Mouse (Mus musculus) MEL (cell line): ENCODE data around the gene Nfia. TPM values are rescaled to one million over a fixed set of nuclear protein-coding genes. Genes with fewer than 3 reads are reported as not detected.

Source experiments
- DNase-seq: peaks from one replicate; pipeline ENCODE4 v3.0.0; 2011; ENCODE audit warnings: low read depth, low spot score
- H3K27ac ChIP-seq: 2 replicates; pipeline ENCODE4 v1.5.1; 2012; ENCODE audit warnings: low read depth, mild to moderate bottlenecking, control low read depth, low read length, moderate library complexity; ENCODE audit not compliant: control insufficient read depth
- H3K27me3 ChIP-seq, 2 experiments: fragments of 150-350 bp in 1 of 2; sonication (generic) in 1 of 2; 2 replicates each; pipeline ENCODE4 v1.6.1; 2012; ENCODE audit warnings: low read length in 2 of 2, mild to moderate bottlenecking in 2 of 2, improper control_type of control experiment in 1 of 2, moderate library complexity in 1 of 2; ENCODE audit not compliant: insufficient read depth in 2 of 2, control insufficient read depth in 1 of 2
- H3K36me3 ChIP-seq, 2 experiments: 2 replicates each; pipeline ENCODE4 v1.6.1; 2012 to 2014; ENCODE audit warnings: low read length in 2 of 2, improper control_type of control experiment in 1 of 2, inconsistent platforms in 1 of 2, mild to moderate bottlenecking in 1 of 2; ENCODE audit not compliant: insufficient read depth in 2 of 2, control insufficient read depth in 1 of 2
- H3K4me1 ChIP-seq, 2 experiments: fragments of 150-350 bp in 1 of 2; sonication (generic) in 1 of 2; 2 replicates each; pipeline ENCODE4 v1.6.1; 2012; ENCODE audit warnings: low read length in 2 of 2, improper control_type of control experiment in 1 of 2, mild to moderate bottlenecking in 1 of 2; ENCODE audit not compliant: insufficient read depth in 2 of 2, control insufficient read depth in 1 of 2
- H3K4me3 ChIP-seq, 2 experiments: fragments of 150-350 bp in 1 of 2; sonication (generic) in 1 of 2; 2 replicates each; pipeline ENCODE4 v1.5.1; 2012; ENCODE audit warnings: low read depth in 2 of 2, low read length in 2 of 2, mild to moderate bottlenecking in 2 of 2, moderate library complexity in 2 of 2, control low read depth in 1 of 2, improper control_type of control experiment in 1 of 2; ENCODE audit not compliant: control insufficient read depth in 1 of 2, insufficient read depth in 1 of 2
- H3K79me2 ChIP-seq: 2 replicates; pipeline ENCODE4 v1.6.1; 2012; ENCODE audit warnings: mild to moderate bottlenecking, low read length, moderate library complexity; ENCODE audit not compliant: control insufficient read depth, poor library complexity, insufficient read depth
- H3K9ac ChIP-seq: 2 replicates; pipeline ENCODE4 v1.6.1; 2012; ENCODE audit warnings: low read depth, mild to moderate bottlenecking, control low read depth, low read length, moderate library complexity; ENCODE audit not compliant: control insufficient read depth, poor library complexity, severe bottlenecking
- H3K9me3 ChIP-seq: fragments of 150-350 bp; sonication (generic); replicated peaks from 2 replicates; pipeline ENCODE4 v1.6.1; 2012; ENCODE audit warnings: mild to moderate bottlenecking, low read length, improper control_type of control experiment, moderate library complexity; ENCODE audit not compliant: insufficient read depth
- CHD2 ChIP-seq: IDR thresholded peaks from 2 replicates; pipeline ENCODE4 v1.6.1; 2011; ENCODE audit warnings: low read length, improper control_type of control experiment
- CTCF ChIP-seq, 3 experiments: IDR thresholded peaks in 2 of 3; conservative IDR thresholded peaks in 1 of 3; 2 replicates each; pipeline ENCODE4 v1.5.1; 2011 to 2012; ENCODE audit warnings: low read length in 3 of 3, low read depth in 2 of 3, mild to moderate bottlenecking in 2 of 3, improper control_type of control experiment in 1 of 3, inconsistent platforms in 1 of 3, mixed read lengths in 1 of 3, moderate library complexity in 1 of 3; ENCODE audit not compliant: control insufficient read depth in 1 of 3, insufficient read depth in 1 of 3, poor library complexity in 1 of 3, severe bottlenecking in 1 of 3
- E2F4 ChIP-seq: IDR thresholded peaks from 2 replicates; pipeline ENCODE4 v1.6.1; 2011; ENCODE audit warnings: low read depth, low read length, improper control_type of control experiment, borderline replicate concordance
- ELF1 ChIP-seq: IDR thresholded peaks from 2 replicates; pipeline ENCODE4 v1.6.1; 2014; ENCODE audit warnings: low read depth, mild to moderate bottlenecking, inconsistent platforms, low read length, improper control_type of control experiment, moderate library complexity
- EP300 ChIP-seq, 2 experiments: IDR thresholded peaks; 2 replicates each; pipeline ENCODE4 v1.6.1; 2011; ENCODE audit warnings: improper control_type of control experiment in 2 of 2, low read length in 2 of 2, low read depth in 1 of 2, mild to moderate bottlenecking in 1 of 2
- ETS1 ChIP-seq: IDR thresholded peaks from 2 replicates; pipeline ENCODE4 v1.6.1; 2012; ENCODE audit warnings: low read depth, mild to moderate bottlenecking, inconsistent platforms, low read length, improper control_type of control experiment, moderate library complexity
- GABPA ChIP-seq: IDR thresholded peaks from 2 replicates; pipeline ENCODE4 v1.6.1; 2012; ENCODE audit warnings: low read depth, mild to moderate bottlenecking, inconsistent platforms, low read length, improper control_type of control experiment, moderate library complexity
- HCFC1 ChIP-seq: IDR thresholded peaks from 2 replicates; pipeline ENCODE4 v1.6.1; 2012; ENCODE audit warnings: low read depth, mild to moderate bottlenecking, inconsistent platforms, low read length, improper control_type of control experiment, moderate library complexity
- MAFK ChIP-seq: IDR thresholded peaks from 2 replicates; pipeline ENCODE4 v1.6.1; 2011; ENCODE audit warnings: low read depth, mild to moderate bottlenecking, low read length, improper control_type of control experiment, borderline replicate concordance
- MAZ ChIP-seq: IDR thresholded peaks from 2 replicates; pipeline ENCODE4 v1.6.1; 2012; ENCODE audit warnings: low read depth, mild to moderate bottlenecking, inconsistent platforms, low read length, improper control_type of control experiment
- MEF2A ChIP-seq: IDR thresholded peaks from 2 replicates; pipeline ENCODE4 v1.6.1; 2014; ENCODE audit warnings: low read depth, mild to moderate bottlenecking, inconsistent platforms, low read length, improper control_type of control experiment; ENCODE audit not compliant: poor library complexity, insufficient replicate concordance, severe bottlenecking; ENCODE audit errors: extremely low read depth
- MXI1 ChIP-seq: IDR thresholded peaks from 2 replicates; pipeline ENCODE4 v1.6.1; 2011; ENCODE audit warnings: mild to moderate bottlenecking, low read depth, low read length, improper control_type of control experiment
- POLR2A ChIP-seq, 2 experiments: IDR thresholded peaks; 2 replicates each; pipeline ENCODE4 v1.6.1; 2011 to 2012; ENCODE audit warnings: low read length in 2 of 2, mild to moderate bottlenecking in 2 of 2, control low read depth in 1 of 2, improper control_type of control experiment in 1 of 2, low read depth in 1 of 2, moderate library complexity in 1 of 2; ENCODE audit not compliant: control insufficient read depth in 1 of 2, insufficient read depth in 1 of 2, poor library complexity in 1 of 2
- RAD21 ChIP-seq: IDR thresholded peaks from 2 replicates; pipeline ENCODE4 v1.6.1; 2011; ENCODE audit warnings: mild to moderate bottlenecking, low read depth, low read length, improper control_type of control experiment
- RCOR1 ChIP-seq: IDR thresholded peaks from 2 replicates; pipeline ENCODE4 v1.6.1; 2012; ENCODE audit warnings: low read depth, mild to moderate bottlenecking, inconsistent platforms, low read length, improper control_type of control experiment
- SIN3A ChIP-seq: IDR thresholded peaks from 2 replicates; pipeline ENCODE4 v1.6.1; 2012; ENCODE audit warnings: low read length, improper control_type of control experiment, inconsistent platforms
- TBP ChIP-seq: IDR thresholded peaks from 2 replicates; pipeline ENCODE4 v1.8.0; 2011; ENCODE audit warnings: low read depth, low read length, improper control_type of control experiment
- UBTF ChIP-seq: IDR thresholded peaks from 2 replicates; pipeline ENCODE4 v1.6.1; 2012; ENCODE audit warnings: low read depth, mild to moderate bottlenecking, inconsistent platforms, low read length, improper control_type of control experiment, moderate library complexity, borderline replicate concordance; ENCODE audit not compliant: insufficient read depth
- USF1 ChIP-seq: IDR thresholded peaks from 2 replicates; pipeline ENCODE4 v1.6.1; 2014; ENCODE audit warnings: low read depth, mild to moderate bottlenecking, inconsistent platforms, low read length, improper control_type of control experiment, moderate library complexity
- USF2 ChIP-seq, 2 experiments: IDR thresholded peaks; 2 replicates each; pipeline ENCODE4 v1.6.1; 2011 to 2012; ENCODE audit warnings: improper control_type of control experiment in 2 of 2, low read length in 2 of 2, borderline replicate concordance in 1 of 2, inconsistent platforms in 1 of 2, low read depth in 1 of 2, mild to moderate bottlenecking in 1 of 2; ENCODE audit not compliant: insufficient read depth in 1 of 2
- ZC3H11A ChIP-seq: IDR thresholded peaks from 2 replicates; pipeline ENCODE4 v1.6.1; 2012; ENCODE audit warnings: low read depth, mild to moderate bottlenecking, inconsistent platforms, low read length, improper control_type of control experiment
- ZMIZ1 ChIP-seq: IDR thresholded peaks from 2 replicates; pipeline ENCODE4 v1.6.1; 2012; ENCODE audit warnings: low read depth, mild to moderate bottlenecking, inconsistent platforms, low read length, improper control_type of control experiment, moderate library complexity
- ZNF384 ChIP-seq: IDR thresholded peaks from 2 replicates; pipeline ENCODE4 v1.6.1; 2012; ENCODE audit warnings: low read depth, mild to moderate bottlenecking, inconsistent platforms, low read length, improper control_type of control experiment
- polyA plus RNA-seq, 2 experiments: library from polyadenylated mRNA; stranded (reverse) in 1 of 2; unstranded in 1 of 2; fragments of >175 nt in 1 of 2; fragments of >200 nt in 1 of 2; gene quantifications; 2 replicates each; pipeline versions ENCODE4 v1.2.1 to v1.2.4; 2012; ENCODE audit warnings: low replicate concordance in 2 of 2, low read depth in 1 of 2; ENCODE audit not compliant: insufficient read length in 2 of 2, insufficient read depth in 1 of 2, missing spikeins in 1 of 2
- total RNA-seq: library from RNA; depleted of rRNA; stranded (reverse); fragments of 300-350 nt; gene quantifications from 2 replicates; pipeline ENCODE4 v1.2.3, GENCODE M21; 2012

Gene Nfia
- total and polyA plus RNA-seq, 3 experiments = 10.2 to 20.5 (median 13.4) TPM

DNA sequence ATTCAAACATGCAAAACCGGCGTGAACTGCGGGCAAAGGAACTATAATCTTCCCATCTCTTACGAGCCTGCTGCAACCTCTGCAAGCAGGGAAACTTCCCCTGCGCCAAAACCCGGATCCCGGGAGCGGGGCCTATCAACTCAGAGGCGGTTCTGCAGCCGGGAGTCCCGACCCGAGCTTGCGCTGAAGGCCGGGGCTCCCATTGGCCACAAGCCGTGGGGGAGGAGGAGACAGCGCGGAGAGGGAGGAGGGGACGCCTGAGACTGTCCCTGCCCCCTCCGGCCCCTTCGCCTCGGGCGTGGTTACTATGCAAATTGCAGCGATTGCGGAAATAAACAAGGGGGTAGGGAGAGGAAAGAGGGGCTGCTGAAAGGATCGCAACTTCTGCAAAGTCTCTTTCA lies 450 bp upstream of the Nfia start (continued):
- TF ChIP-seq CTCF (IDR thresholded peaks at IDR 0.05 in 2 of 3, conservative IDR thresholded peaks at IDR 0.05 in 1 of 3; ENCODE audit: control insufficient read depth in 1 of 3, insufficient read depth in 1 of 3, low read depth in 2 of 3, low read length in 3 of 3, poor library complexity in 1 of 3, severe bottlenecking in 1 of 3) = no peak
- TF ChIP-seq ZC3H11A = no peak

DNA sequence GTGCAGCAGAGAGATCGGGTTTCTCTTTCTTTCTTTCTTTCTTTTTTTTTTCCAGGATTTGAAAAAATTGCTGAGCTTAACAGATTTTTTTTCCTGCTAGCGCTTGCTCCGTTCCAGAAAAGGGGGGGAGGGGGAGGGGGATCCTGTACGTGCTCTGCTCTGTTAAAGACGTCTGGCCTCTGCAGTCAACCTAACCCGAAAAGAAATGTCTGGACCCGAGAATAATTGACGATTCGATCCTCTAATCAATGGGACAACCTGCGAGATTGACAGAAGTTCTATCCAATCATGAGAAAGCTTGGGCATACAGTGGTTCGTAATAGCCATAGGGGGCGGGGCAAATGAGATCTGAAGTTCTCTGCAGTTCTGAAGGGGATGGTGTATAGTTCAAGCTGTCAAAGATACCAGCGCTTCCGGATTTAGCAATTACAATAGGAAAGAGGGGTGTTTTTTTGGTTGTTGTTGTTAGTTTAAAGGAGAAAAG lies 618 bp downstream of the Nfia start:
- TF ChIP-seq MEF2A = no peak
- TF ChIP-seq SIN3A = peak; percentile 78; the same call in 1 of the 2 replicates
- 0 out of 2 replicates have a peak, but pooled peaks have one; percentile 46 for TF ChIP-seq ZNF384
- no peak for TF ChIP-seq RCOR1
- TF ChIP-seq GABPA = no peak
- no peak for TF ChIP-seq USF2 (IDR thresholded peaks at IDR 0.05; ENCODE audit: borderline replicate concordance in 1 of 2, insufficient read depth in 1 of 2, low read depth in 1 of 2, low read length in 2 of 2)
- peak; percentile 86 for TF ChIP-seq ELF1
- TF ChIP-seq ETS1 = peak; percentile 25
- TF ChIP-seq POLR2A (IDR thresholded peaks at IDR 0.05; ENCODE audit: control insufficient read depth in 1 of 2, insufficient read depth in 1 of 2, low read depth in 1 of 2, low read length in 2 of 2, poor library complexity in 1 of 2) = peak in 1 of 2 experiments; percentile 54; a peak in 1 of 4 replicates
- TF ChIP-seq HCFC1 = peak; percentile 71
- TF ChIP-seq CHD2 = peak; percentile 79
- TF ChIP-seq MXI1 = peak; percentile 30
- TF ChIP-seq MAZ = 0 out of 2 replicates have a peak, but pooled peaks have one; percentile 30
- TF ChIP-seq TBP = peak; percentile 72
- peak; percentile 98 for TF ChIP-seq MAFK
- TF ChIP-seq, all 39 proteins: peak for 11
- peak overlapping the region; percentile 60 for H3K9ac ChIP-seq
- peaks cover 0 to 5% of the 10 kb centered on the region in 2 experiments for H3K4me1 ChIP-seq
- H3K4me3 ChIP-seq = peak overlapping the region; percentile 56 to 67
- no peaks in the 10 kb centered on the region for H3K9me3 ChIP-seq
- DNase-seq = peak; percentile 100
- H3K27me3 ChIP-seq = no peaks in the 10 kb centered on the region
- peaks cover 18% of the 10 kb centered on the region for H3K79me2 ChIP-seq
- peaks cover 0 to 4% of the 10 kb centered on the region in 2 experiments; a peak in 2 of 4 replicates for H3K36me3 ChIP-seq
- H3K27ac ChIP-seq = peak overlapping the region; percentile 88

DNA sequence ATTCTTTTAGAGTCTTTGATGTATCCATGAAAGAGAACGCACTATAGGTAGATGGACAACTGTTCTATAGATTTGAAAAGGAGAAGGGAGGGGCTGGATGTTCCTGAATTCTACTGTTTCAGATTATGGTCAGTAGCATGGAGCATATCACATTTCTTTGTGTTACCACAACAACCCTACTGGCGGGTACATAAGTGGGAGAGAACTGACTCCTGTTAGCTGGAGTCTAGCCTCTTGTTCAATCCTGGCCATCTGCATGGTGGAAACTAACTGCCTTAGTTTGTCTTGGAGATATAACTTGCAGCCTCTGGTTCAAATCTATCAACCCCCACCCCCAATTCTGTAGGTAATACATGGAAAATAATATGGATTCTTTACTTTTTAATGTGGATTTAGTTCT lies 1.3 kb downstream of the Nfia start:
- DNase-seq = no peak
- Histone ChIP-seq H3K27me3 (no peaks in the 10 kb centered on the region), H3K9ac (peak overlapping the region; percentile 60), H3K4me1 (peaks cover 0 to 5% of the 10 kb centered on the region in 2 experiments), H3K9me3 (no peaks in the 10 kb centered on the region), H3K36me3 (peaks cover 0 to 4% of the 10 kb centered on the region in 2 experiments; a peak in 2 of 4 replicates), H3K79me2 (peaks cover 24% of the 10 kb centered on the region), H3K27ac (peak overlapping the region; percentile 71), H3K4me3 (peak overlapping the region; percentile 23 to 29; a peak in 3 of 4 replicates)
- TF ChIP-seq MAFK (no peak), RAD21 (no peak), MAZ (0 out of 2 replicates have a peak, but pooled peaks have one; percentile 9), E2F4 (no peak), ETS1 (no peak), MXI1 (peak; percentile 18; the same call in 1 of the 2 replicates), EP300 (IDR thresholded peaks at IDR 0.05; ENCODE audit: low read depth in 1 of 2, low read length in 2 of 2) (0 out of 4 replicates have a peak, but pooled peaks of 1 of the 2 experiments have one; percentile 14), HCFC1 (no peak), ZMIZ1 (no peak), TBP (no peak), UBTF (no peak), POLR2A (IDR thresholded peaks at IDR 0.05; ENCODE audit: control insufficient read depth in 1 of 2, insufficient read depth in 1 of 2, low read depth in 1 of 2, low read length in 2 of 2, poor library complexity in 1 of 2) (no peak), USF1 (no peak)
